Mouse (Mus musculus) liver, embryonic 14.5 days (tissue): ENCODE data around the gene Eml4.

ENCODE experiments used
- CTCF ChIP-seq: IDR thresholded peaks from 2 replicates; pipeline ENCODE4 v1.5.1; 2016; ENCODE audit warnings: antibody characterized with exemption, low read depth, control low read depth
- EP300 ChIP-seq: IDR thresholded peaks from 2 replicates; pipeline ENCODE4 v1.6.1; 2016; ENCODE audit warnings: antibody characterized with exemption, low read depth

DNA sequence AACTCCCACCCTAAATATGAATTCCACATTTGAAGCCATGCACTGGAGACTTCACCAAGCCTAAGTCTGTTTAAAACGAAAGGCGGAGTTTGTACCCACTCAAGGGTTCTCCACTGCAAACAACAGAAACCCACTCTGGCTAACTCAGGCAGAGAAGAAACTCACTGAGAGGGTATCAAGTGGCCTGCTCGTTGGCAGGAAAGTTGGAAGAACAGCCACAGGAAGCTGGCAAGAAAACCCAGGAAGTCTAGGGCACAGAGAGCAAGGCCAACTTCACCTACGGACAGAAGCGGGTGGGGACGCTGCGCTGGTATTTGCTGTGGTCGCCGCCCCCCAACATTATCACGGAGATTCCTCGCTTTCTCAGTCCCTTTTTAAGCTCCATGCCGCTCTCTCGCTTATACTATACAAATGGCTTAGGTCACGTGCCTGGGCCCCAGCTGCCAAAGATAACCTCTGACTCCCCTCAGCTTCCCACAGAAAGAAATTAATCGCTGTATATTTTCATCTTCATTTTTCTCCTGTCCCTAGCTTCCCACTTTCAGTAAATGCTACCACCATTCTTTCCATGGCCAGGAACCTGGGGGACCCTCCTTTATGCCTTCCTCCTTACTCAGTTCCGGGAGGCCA lies 9.7 kb upstream of the Eml4 start:
- no peak for TF ChIP-seq EP300
- no peak for TF ChIP-seq CTCF
